Mouse (Mus musculus) MEL (cell line): Measurements from ENCODE around the gene Slc7a11. TPM values are rescaled to one million over a fixed set of nuclear protein-coding genes. Genes with fewer than 3 reads are reported as not detected.

Experiments used
- DNase-seq: peaks from one replicate; pipeline ENCODE4 v3.0.0; 2011; ENCODE audit warnings: low read depth, low spot score
- H3K27ac ChIP-seq: 2 replicates; pipeline ENCODE4 v1.5.1; 2012; ENCODE audit warnings: low read depth, mild to moderate bottlenecking, control low read depth, low read length, moderate library complexity; ENCODE audit not compliant: control insufficient read depth
- H3K27me3 ChIP-seq, 2 experiments: fragments of 150-350 bp in 1 of 2; sonication (generic) in 1 of 2; 2 replicates each; pipeline ENCODE4 v1.6.1; 2012; ENCODE audit warnings: low read length in 2 of 2, mild to moderate bottlenecking in 2 of 2, improper control_type of control experiment in 1 of 2, moderate library complexity in 1 of 2; ENCODE audit not compliant: insufficient read depth in 2 of 2, control insufficient read depth in 1 of 2
- H3K36me3 ChIP-seq, 2 experiments: 2 replicates each; pipeline ENCODE4 v1.6.1; 2012 to 2014; ENCODE audit warnings: low read length in 2 of 2, improper control_type of control experiment in 1 of 2, inconsistent platforms in 1 of 2, mild to moderate bottlenecking in 1 of 2; ENCODE audit not compliant: insufficient read depth in 2 of 2, control insufficient read depth in 1 of 2
- H3K4me1 ChIP-seq, 2 experiments: fragments of 150-350 bp in 1 of 2; sonication (generic) in 1 of 2; 2 replicates each; pipeline ENCODE4 v1.6.1; 2012; ENCODE audit warnings: low read length in 2 of 2, improper control_type of control experiment in 1 of 2, mild to moderate bottlenecking in 1 of 2; ENCODE audit not compliant: insufficient read depth in 2 of 2, control insufficient read depth in 1 of 2
- H3K4me3 ChIP-seq, 2 experiments: fragments of 150-350 bp in 1 of 2; sonication (generic) in 1 of 2; 2 replicates each; pipeline ENCODE4 v1.5.1; 2012; ENCODE audit warnings: low read depth in 2 of 2, low read length in 2 of 2, mild to moderate bottlenecking in 2 of 2, moderate library complexity in 2 of 2, control low read depth in 1 of 2, improper control_type of control experiment in 1 of 2; ENCODE audit not compliant: control insufficient read depth in 1 of 2, insufficient read depth in 1 of 2
- H3K79me2 ChIP-seq: 2 replicates; pipeline ENCODE4 v1.6.1; 2012; ENCODE audit warnings: mild to moderate bottlenecking, low read length, moderate library complexity; ENCODE audit not compliant: control insufficient read depth, poor library complexity, insufficient read depth
- H3K9ac ChIP-seq: 2 replicates; pipeline ENCODE4 v1.6.1; 2012; ENCODE audit warnings: low read depth, mild to moderate bottlenecking, control low read depth, low read length, moderate library complexity; ENCODE audit not compliant: control insufficient read depth, poor library complexity, severe bottlenecking
- H3K9me3 ChIP-seq: fragments of 150-350 bp; sonication (generic); replicated peaks from 2 replicates; pipeline ENCODE4 v1.6.1; 2012; ENCODE audit warnings: mild to moderate bottlenecking, low read length, improper control_type of control experiment, moderate library complexity; ENCODE audit not compliant: insufficient read depth
- BHLHE40 ChIP-seq: IDR thresholded peaks from 2 replicates; pipeline ENCODE4 v1.6.1; 2012; ENCODE audit warnings: low read depth, mild to moderate bottlenecking, inconsistent platforms, low read length, improper control_type of control experiment, borderline replicate concordance
- CHD2 ChIP-seq: IDR thresholded peaks from 2 replicates; pipeline ENCODE4 v1.6.1; 2011; ENCODE audit warnings: low read length, improper control_type of control experiment
- CTCF ChIP-seq, 3 experiments: IDR thresholded peaks in 2 of 3; conservative IDR thresholded peaks in 1 of 3; 2 replicates each; pipeline ENCODE4 v1.5.1; 2011 to 2012; ENCODE audit warnings: low read length in 3 of 3, low read depth in 2 of 3, mild to moderate bottlenecking in 2 of 3, improper control_type of control experiment in 1 of 3, inconsistent platforms in 1 of 3, mixed read lengths in 1 of 3, moderate library complexity in 1 of 3; ENCODE audit not compliant: control insufficient read depth in 1 of 3, insufficient read depth in 1 of 3, poor library complexity in 1 of 3, severe bottlenecking in 1 of 3
- ELF1 ChIP-seq: IDR thresholded peaks from 2 replicates; pipeline ENCODE4 v1.6.1; 2014; ENCODE audit warnings: low read depth, mild to moderate bottlenecking, inconsistent platforms, low read length, improper control_type of control experiment, moderate library complexity
- GABPA ChIP-seq: IDR thresholded peaks from 2 replicates; pipeline ENCODE4 v1.6.1; 2012; ENCODE audit warnings: low read depth, mild to moderate bottlenecking, inconsistent platforms, low read length, improper control_type of control experiment, moderate library complexity
- HCFC1 ChIP-seq: IDR thresholded peaks from 2 replicates; pipeline ENCODE4 v1.6.1; 2012; ENCODE audit warnings: low read depth, mild to moderate bottlenecking, inconsistent platforms, low read length, improper control_type of control experiment, moderate library complexity
- JUND ChIP-seq: IDR thresholded peaks from 2 replicates; pipeline ENCODE4 v1.6.1; 2011; ENCODE audit warnings: low read depth, mild to moderate bottlenecking, improper control_type of control experiment, low read length
- MAFK ChIP-seq: IDR thresholded peaks from 2 replicates; pipeline ENCODE4 v1.6.1; 2011; ENCODE audit warnings: low read depth, mild to moderate bottlenecking, low read length, improper control_type of control experiment, borderline replicate concordance
- MAX ChIP-seq: IDR thresholded peaks from 2 replicates; pipeline ENCODE4 v1.6.1; 2011; ENCODE audit warnings: low read length, improper control_type of control experiment
- MAZ ChIP-seq: IDR thresholded peaks from 2 replicates; pipeline ENCODE4 v1.6.1; 2012; ENCODE audit warnings: low read depth, mild to moderate bottlenecking, inconsistent platforms, low read length, improper control_type of control experiment
- MYC ChIP-seq: IDR thresholded peaks from 2 replicates; pipeline ENCODE4 v1.6.1; 2011; ENCODE audit warnings: low read depth, mild to moderate bottlenecking, low read length, improper control_type of control experiment, moderate library complexity
- POLR2A ChIP-seq, 2 experiments: IDR thresholded peaks; 2 replicates each; pipeline ENCODE4 v1.6.1; 2011 to 2012; ENCODE audit warnings: low read length in 2 of 2, mild to moderate bottlenecking in 2 of 2, control low read depth in 1 of 2, improper control_type of control experiment in 1 of 2, low read depth in 1 of 2, moderate library complexity in 1 of 2; ENCODE audit not compliant: control insufficient read depth in 1 of 2, insufficient read depth in 1 of 2, poor library complexity in 1 of 2
- RCOR1 ChIP-seq: IDR thresholded peaks from 2 replicates; pipeline ENCODE4 v1.6.1; 2012; ENCODE audit warnings: low read depth, mild to moderate bottlenecking, inconsistent platforms, low read length, improper control_type of control experiment
- SMC3 ChIP-seq: IDR thresholded peaks from 2 replicates; pipeline ENCODE4 v1.6.1; 2011; ENCODE audit warnings: low read depth, low read length, improper control_type of control experiment
- TBP ChIP-seq: IDR thresholded peaks from 2 replicates; pipeline ENCODE4 v1.8.0; 2011; ENCODE audit warnings: low read depth, low read length, improper control_type of control experiment
- UBTF ChIP-seq: IDR thresholded peaks from 2 replicates; pipeline ENCODE4 v1.6.1; 2012; ENCODE audit warnings: low read depth, mild to moderate bottlenecking, inconsistent platforms, low read length, improper control_type of control experiment, moderate library complexity, borderline replicate concordance; ENCODE audit not compliant: insufficient read depth
- USF2 ChIP-seq, 2 experiments: IDR thresholded peaks; 2 replicates each; pipeline ENCODE4 v1.6.1; 2011 to 2012; ENCODE audit warnings: improper control_type of control experiment in 2 of 2, low read length in 2 of 2, borderline replicate concordance in 1 of 2, inconsistent platforms in 1 of 2, low read depth in 1 of 2, mild to moderate bottlenecking in 1 of 2; ENCODE audit not compliant: insufficient read depth in 1 of 2
- ZMIZ1 ChIP-seq: IDR thresholded peaks from 2 replicates; pipeline ENCODE4 v1.6.1; 2012; ENCODE audit warnings: low read depth, mild to moderate bottlenecking, inconsistent platforms, low read length, improper control_type of control experiment, moderate library complexity
- ZNF384 ChIP-seq: IDR thresholded peaks from 2 replicates; pipeline ENCODE4 v1.6.1; 2012; ENCODE audit warnings: low read depth, mild to moderate bottlenecking, inconsistent platforms, low read length, improper control_type of control experiment
- polyA plus RNA-seq, 2 experiments: library from polyadenylated mRNA; stranded (reverse) in 1 of 2; unstranded in 1 of 2; fragments of >175 nt in 1 of 2; fragments of >200 nt in 1 of 2; gene quantifications; 2 replicates each; pipeline versions ENCODE4 v1.2.1 to v1.2.4; 2012; ENCODE audit warnings: low replicate concordance in 2 of 2, low read depth in 1 of 2; ENCODE audit not compliant: insufficient read length in 2 of 2, insufficient read depth in 1 of 2, missing spikeins in 1 of 2
- total RNA-seq: library from RNA; depleted of rRNA; stranded (reverse); fragments of 300-350 nt; gene quantifications from 2 replicates; pipeline ENCODE4 v1.2.3, GENCODE M21; 2012

The Slc7a11 gene
- total and polyA plus RNA-seq, 3 experiments, result 0.69 to 3.3 TPM; not detected in 1

DNA sequence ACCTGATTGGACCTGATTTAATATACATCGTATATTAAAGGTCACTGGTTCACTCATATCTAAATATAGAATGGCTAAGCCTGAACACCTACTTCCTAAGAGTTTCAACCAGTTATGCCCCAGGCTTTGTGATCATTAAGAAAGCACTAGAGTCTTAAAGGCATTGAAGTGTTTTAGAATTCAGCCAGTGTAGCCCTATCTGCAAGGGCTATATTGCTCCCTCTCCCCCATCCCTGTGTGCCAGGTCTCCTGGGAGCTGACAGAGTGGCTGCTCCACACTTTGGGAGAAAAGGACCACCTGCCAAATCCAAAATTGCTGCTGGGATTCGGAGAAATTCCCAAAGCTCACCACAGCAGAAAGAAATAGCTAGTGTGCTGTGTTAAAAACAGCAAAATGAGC, 168.4 kb downstream of the Slc7a11 start:
- Histone ChIP-seq H3K4me1 (no peaks in the 10 kb centered on the region), H3K27me3 (peaks cover 0 to 1% of the 10 kb centered on the region in 2 experiments; a peak in 1 of 4 replicates), H3K36me3 (no peaks in the 10 kb centered on the region), H3K9ac (no peak overlapping the region), H3K79me2 (no peaks in the 10 kb centered on the region), H3K9me3 (no peaks in the 10 kb centered on the region), H3K27ac (no peak overlapping the region), H3K4me3 (no peak overlapping the region)
- no peak for DNase-seq
- TF ChIP-seq ZNF384, result no peak
- no peak for TF ChIP-seq USF2 (IDR thresholded peaks at IDR 0.05; ENCODE audit: borderline replicate concordance in 1 of 2, insufficient read depth in 1 of 2, low read depth in 1 of 2, low read length in 2 of 2)
- no peak for TF ChIP-seq SMC3
- TF ChIP-seq TBP, result no peak
- TF ChIP-seq JUND, result no peak
- TF ChIP-seq MAFK, result no peak
- TF ChIP-seq RCOR1, result no peak
- no peak for TF ChIP-seq ELF1
- TF ChIP-seq POLR2A (IDR thresholded peaks at IDR 0.05; ENCODE audit: control insufficient read depth in 1 of 2, insufficient read depth in 1 of 2, low read depth in 1 of 2, low read length in 2 of 2, poor library complexity in 1 of 2), result no peak
- TF ChIP-seq UBTF, result no peak
- no peak for TF ChIP-seq GABPA
- TF ChIP-seq MAZ, result no peak
- no peak for TF ChIP-seq ZMIZ1
- TF ChIP-seq BHLHE40, result no peak
- no peak for TF ChIP-seq MAX
- TF ChIP-seq CTCF (IDR thresholded peaks at IDR 0.05 in 2 of 3, conservative IDR thresholded peaks at IDR 0.05 in 1 of 3; ENCODE audit: control insufficient read depth in 1 of 3, insufficient read depth in 1 of 3, low read depth in 2 of 3, low read length in 3 of 3, poor library complexity in 1 of 3, severe bottlenecking in 1 of 3), result no peak

DNA sequence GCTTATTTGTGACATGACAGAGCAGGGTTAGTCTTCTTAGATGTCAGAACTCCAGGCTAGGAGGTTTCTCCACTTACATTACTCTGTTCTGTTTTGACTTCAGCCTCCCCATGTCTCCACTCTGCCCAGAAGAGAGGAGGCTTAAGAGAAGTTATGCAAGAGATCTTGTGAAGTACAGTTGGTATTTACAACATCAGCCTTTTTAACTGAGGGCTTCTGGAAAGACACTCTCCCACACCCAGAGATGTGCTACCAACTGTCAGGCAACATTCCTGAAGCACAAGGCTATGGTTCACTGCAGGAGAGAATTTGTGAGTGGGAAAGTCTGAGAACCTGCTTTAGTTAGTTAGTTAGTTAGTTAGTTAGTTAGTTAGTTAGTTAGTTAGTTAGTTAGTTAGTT, 171.2 kb downstream of the Slc7a11 start:
- Histone ChIP-seq H3K79me2 (no peaks in the 10 kb centered on the region), H3K36me3 (no peaks in the 10 kb centered on the region), H3K27ac (no peak overlapping the region), H3K27me3 (peaks cover 0 to 1% of the 10 kb centered on the region in 2 experiments; a peak in 1 of 4 replicates), H3K9me3 (no peaks in the 10 kb centered on the region), H3K4me3 (no peak overlapping the region), H3K9ac (no peak overlapping the region), H3K4me1 (no peaks in the 10 kb centered on the region)
- no peak for TF ChIP-seq MYC
- TF ChIP-seq HCFC1, result no peak
- no peak for TF ChIP-seq CHD2
- DNase-seq, result no peak
